Mouse (Mus musculus) liver, embryonic 14 days (tissue): Measurements from ENCODE around the gene Eif1ax. TPM values are rescaled to one million over a fixed set of nuclear protein-coding genes. Genes with fewer than 3 reads are reported as not detected.

Experiments used
- polyA plus RNA-seq: library from polyadenylated mRNA; depleted of rRNA; stranded (reverse); fragments of >200 nt; gene quantifications from 2 replicates; pipeline ENCODE4 v1.2.3, GENCODE M21; 2012; rRNA removed

Eif1ax gene
- 51.5 and 55.9 TPM in 2 replicates for polyA plus RNA-seq

GRCm38 (mm10) chrX:159371831-159372752 lies at the start of gene Eif1ax:
Eif1ax (plus strand) TSS chrX:159372178.

GRCm38 (mm10) chrX:159414130-159414828 lies 42.3 kb downstream of the Eif1ax start, which contains the start of gene Map7d2:
Map7d2 (plus strand) TSS chrX:159414572.

Other genes with a start within 250 kb of the Eif1ax start
- gene Rps6ka3, start 161.9 kb upstream of the Eif1ax start, polyA plus RNA-seq, result 5.6 and 6.7 TPM in 2 replicates
- 0.01 TPM in 2 replicates for gene Map7d2, start 42.4 kb downstream of the Eif1ax start, polyA plus RNA-seq
- 6.8 and 7.2 TPM in 2 replicates for gene Bclaf3, start 154.5 kb downstream of the Eif1ax start, polyA plus RNA-seq